Mouse (Mus musculus): ENCODE data around the gene Lrrc73.

- no peak for TF ChIP-seq CTCF (IDR thresholded peaks at IDR 0.05; ENCODE audit: low read depth, low read length)
- TF ChIP-seq POLR2A (IDR thresholded peaks at IDR 0.05; ENCODE audit: borderline replicate concordance, low read depth, low read length): no peak; the same call in 1 of the 2 replicates
These were observed 5.7 kb upstream of the Lrrc73 start, which contains the start of the genes Polr1c and Yipf3 for GRCm38 (mm10) chr17:46247512-46248188.
